Mouse (Mus musculus) ovary, postnatal 14 days (tissue): Measurements from ENCODE around the gene Cdk15.

ENCODE experiments used
- DNase-seq: peaks from one replicate; pipeline ENCODE4 v3.0.0; 2022; ENCODE audit warnings: low spot score

Gene Cdk15

GRCm38 (mm10) chr1:59285880-59286279, 29.2 kb downstream of the Cdk15 start:
- no peak for DNase-seq

GRCm38 (mm10) chr1:59286316-59286850, 29.7 kb downstream of the Cdk15 start:
- no peak for DNase-seq

DNA sequence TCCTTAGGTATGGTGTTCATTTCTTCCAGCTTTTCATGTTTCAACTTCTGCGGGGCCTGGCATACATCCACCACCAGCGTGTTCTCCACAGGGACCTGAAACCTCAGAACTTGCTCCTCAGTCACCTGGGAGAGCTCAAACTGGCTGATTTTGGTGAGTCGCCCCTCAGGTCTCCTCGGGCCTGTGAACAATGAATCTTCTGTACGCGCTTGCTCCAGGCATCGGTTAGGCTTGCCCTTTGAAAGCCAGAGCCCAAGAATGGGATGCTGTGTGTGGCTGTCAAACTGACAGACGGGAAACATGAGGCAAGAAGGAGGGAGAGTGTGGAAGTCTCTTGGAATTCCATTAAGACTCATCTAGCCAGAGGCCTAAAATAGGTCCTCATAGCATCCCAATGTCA, 31.0 kb downstream of the Cdk15 start:
- no peak for DNase-seq

DNA sequence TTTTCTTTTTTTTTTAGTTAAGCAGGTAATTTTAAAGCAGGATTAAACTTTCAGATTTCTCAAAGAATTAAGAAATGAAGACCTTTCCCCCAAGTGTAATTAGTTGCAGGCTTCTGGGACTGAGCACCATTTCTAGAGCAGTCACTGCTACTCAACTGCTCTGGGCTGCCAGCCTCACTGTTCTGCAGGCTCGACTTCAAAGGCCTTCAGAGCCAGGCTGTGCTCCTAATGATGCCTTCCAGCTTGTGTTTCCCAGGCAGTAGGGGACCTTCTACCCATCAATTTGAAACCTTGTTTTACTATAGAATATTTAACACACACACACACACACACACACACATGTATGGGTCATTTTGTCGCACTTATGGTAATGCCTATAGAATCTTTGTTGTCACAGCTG, 34.9 kb downstream of the Cdk15 start:
- DNase-seq, result no peak

- no peak for DNase-seq
These were observed 39.1 kb downstream of the Cdk15 start for GRCm38 (mm10) chr1:59295769-59296168.

DNA sequence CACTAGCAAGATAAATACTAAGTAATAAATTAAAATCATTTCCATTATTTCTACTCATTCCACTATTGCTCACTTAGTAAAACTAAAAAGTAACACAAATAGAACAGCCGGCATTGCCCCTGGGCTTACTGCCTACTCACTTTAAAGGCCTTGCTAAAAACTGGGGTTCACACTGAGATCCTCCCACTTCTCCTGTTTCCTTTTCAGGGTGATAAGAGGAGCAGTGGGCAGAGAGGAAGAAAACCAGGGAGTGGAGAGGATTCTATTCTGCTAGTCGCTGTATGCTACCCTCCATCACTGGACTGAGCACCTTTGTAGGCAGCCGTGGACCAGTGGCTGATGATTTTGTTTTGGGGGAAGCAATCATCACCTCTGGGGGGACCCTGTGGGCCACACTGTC, 40.5 kb downstream of the Cdk15 start:
- no peak for DNase-seq

DNA sequence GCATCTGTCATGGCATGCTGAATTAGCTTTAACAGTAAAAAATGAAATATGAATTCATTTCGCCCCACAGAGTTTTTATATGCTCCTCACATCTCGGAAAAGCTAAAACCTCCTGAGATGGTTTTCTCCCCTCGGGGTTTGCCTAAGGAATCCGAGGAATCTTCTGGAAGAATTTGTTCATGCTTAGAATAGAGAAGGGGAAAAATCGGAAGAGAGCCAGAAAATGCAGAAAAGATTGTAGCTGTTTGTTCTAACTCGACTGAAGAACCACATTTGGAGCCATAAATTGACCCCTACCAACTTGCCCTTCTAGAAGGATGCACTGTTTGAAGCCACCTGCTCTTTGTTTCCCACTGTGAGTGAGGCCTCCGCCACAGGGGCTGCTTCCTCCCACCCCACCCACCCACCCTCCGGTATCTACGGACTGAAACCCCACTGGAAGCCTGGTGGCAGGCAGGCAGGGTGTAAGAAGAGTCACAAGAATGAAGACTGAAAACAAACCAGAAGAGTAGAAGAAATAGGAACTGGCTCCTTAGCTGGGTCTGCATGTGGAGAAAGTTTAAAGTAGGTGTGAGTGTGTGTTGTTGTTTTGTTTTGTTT, 41.9 kb downstream of the Cdk15 start:
- DNase-seq, result no peak

DNA sequence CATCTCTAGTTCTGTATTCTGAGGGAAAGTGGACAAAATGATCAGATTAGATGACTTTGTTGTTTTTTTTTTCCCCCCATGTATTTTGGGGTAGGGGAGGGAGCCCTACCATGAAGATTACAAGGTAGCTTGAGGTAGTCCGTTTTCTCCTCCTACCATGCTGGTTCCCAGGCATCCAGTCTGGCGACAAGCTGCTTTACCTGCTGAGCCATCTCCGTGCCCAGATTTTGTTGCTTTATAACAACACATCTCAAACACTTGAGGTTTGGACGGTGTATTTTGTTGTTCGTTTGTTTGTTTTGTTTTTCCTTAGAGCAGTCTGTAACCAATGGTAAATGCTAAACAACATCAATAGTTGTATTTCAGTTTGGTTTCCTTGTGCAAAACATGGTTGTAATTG, 50.6 kb downstream of the Cdk15 start:
- DNase-seq, result no peak

- no peak for DNase-seq
These were observed 54.7 kb downstream of the Cdk15 start for GRCm38 (mm10) chr1:59311292-59311885.

DNA sequence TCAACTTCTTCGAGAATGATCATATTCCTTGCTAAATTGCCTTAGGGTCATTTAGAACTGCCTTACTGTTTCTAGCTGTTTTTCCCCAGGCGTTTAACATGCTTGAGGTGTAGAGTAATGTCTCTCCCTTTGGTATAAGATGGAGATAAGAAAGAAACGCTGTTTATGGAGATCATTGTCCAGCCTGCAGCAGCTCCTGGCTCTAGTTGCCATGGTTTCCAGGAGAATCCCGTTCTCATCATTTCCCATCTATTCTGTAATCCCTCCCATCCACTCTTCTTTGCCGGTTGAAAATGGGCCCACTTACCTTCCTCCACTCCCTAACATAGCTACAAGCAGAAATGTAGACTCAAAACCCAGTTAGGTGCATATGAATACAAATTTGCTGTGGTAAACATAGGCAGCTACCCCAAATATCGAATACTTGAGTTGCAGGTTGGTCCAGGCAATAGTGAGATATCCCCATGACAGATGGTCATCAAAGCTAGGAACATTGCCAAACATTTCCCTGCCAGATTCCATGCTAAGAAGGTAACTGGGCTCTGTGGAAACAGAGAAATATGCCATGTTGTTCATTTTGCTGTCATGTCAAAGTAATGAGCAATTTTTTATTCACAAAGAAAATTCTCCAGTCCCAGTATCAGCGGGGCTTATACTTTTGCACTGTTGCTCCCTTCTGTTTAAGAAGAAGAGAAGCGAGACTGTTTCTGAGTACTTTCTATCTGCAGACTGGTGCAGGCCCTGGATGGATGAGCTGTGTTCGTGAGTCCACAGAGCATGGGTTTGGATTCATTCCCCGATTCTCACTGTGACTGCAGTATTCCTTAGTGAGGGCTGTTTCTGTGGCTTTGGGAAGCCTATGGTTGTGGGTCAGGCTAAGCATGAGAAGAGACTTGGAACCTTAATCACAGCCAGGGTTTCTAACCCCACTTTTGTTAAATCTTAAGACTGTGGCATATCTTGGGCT, 55.8 kb downstream of the Cdk15 start:
- DNase-seq, result no peak

DNA sequence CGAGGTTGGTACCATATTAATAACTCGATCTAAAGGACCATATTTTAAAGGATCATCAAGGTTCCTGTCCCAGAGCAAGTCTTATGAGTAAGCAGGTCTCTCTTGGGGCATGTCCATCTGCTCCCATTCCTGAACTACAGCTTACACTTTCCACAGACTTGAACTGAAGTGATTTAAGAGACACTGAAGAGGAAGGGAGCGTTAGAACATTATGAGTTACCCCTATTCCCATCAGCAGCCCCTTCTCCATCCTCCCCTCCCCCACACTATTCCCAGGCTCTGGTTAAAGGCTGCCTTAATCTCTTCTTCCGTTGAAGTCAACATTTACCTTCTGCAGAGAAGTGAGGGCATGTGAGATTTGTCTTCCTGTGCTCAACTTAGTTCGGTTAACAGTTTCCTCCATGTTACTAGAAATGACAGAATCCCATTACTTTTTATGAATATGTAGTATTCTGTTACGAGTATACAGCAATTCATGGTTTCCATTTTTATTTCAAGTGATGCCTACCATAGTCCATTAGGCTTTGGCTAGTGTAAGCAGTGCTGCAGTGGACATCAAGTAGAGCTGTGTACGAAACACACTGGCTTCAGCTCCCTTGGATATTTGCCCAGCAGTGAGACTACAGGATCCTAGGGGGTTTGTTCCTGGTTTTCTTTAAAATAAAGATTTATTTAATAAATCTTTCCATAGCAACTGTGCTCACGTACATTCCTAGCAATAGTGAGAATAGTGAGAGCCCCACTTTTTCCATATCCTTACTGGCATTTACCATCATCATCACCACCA, 56.6 kb downstream of the Cdk15 start:
- DNase-seq, result no peak

GRCm38 (mm10) chr1:59315057-59315807, 58.5 kb downstream of the Cdk15 start:
- no peak for DNase-seq

GRCm38 (mm10) chr1:59316031-59316385, 59.3 kb downstream of the Cdk15 start:
- no peak for DNase-seq

DNA sequence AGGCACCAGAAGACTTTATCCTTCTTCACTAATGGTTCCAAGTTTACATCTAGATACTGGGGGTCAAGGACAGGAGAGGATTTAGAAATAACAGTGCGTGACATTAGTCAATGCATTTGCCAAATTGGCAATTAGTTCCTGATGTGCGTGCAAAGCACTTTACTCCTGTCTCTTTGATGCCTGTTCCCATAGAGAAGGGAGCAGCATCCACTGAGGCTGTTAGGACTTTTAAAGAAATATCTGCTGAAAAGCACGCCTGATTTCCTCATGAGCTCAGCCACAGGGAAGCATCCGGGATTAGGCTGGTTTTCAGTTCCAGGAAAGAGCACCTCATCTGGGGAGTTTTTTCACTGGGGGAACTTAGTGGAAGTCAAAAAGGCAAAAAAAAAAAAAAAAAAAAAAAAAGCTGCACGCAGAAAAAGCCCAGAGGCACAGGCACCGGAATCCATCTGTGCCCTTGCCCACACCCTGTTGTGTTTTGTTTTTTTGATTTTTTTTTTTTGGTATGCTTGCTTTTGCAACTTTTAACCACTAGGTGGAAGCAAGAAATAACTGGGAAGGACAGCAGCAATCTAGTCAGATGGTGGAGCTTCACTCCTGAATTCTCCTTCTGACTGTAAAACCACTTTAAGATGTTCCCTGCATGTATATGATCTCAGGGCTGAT, 59.8 kb downstream of the Cdk15 start:
- DNase-seq, result no peak

- DNase-seq, result no peak
These were observed 60.7 kb downstream of the Cdk15 start for GRCm38 (mm10) chr1:59317397-59317796.

DNA sequence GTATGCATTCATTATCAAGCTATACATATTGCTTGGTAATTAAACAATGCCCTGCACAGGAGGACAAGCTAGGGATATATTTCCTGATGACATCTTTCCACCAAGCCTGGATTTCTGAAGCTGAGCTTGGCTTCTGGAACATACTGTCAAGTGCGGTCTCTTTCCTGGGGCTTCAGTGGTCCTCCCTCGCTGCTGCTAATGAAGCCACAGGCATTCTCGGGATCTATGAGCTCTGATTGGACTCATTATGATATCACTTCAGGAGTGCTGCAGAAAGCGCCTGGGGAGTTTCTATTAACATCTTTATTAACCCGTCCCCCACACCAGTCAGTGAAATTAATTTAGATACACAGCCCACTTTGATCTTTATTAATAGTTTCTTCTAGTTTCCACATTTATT, 62.2 kb downstream of the Cdk15 start:
- DNase-seq, result no peak

DNA sequence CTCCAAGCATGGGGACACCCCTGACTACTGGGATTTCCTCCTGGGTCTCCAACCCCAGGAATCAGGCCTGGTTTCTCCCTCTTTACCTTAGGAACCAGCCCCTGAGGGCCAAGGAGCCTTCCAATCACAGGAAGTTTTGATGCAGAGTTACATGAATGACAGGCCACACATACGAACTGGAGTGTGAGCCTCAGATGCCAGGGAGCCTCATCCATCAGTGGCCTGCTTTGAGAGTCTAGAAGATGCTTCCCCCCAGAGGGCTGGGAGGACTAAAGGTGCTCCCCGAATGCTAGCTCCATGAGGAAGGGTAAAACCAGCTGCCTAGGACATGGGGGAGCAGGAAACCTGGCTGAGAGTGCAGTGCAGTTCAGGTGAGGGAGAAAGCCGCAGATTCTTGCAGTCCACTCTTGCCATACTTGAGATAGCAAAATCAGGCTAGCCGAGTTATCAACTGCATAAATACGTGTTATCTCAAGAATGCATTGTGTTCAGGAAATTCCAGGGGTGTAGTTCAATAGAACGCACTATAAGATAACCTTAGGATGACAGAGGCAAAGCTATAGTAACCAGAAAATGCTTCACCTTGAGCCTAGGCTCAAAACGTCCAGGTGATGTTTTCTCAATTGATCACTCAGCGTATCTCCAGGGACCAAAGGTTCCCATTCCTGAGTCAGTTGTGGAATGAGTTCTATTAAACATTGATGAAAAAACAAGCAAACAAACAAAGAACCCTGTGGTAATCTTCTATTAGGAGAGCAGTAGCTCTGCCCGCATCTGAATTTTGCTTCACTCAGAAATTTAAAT, 64.6 kb downstream of the Cdk15 start:
- no peak for DNase-seq

- DNase-seq, result no peak
These were observed 65.5 kb downstream of the Cdk15 start for GRCm38 (mm10) chr1:59321880-59322836.
